Mouse (Mus musculus) stomach, postnatal 0 days (tissue): ENCODE results near the gene Mmp28.

Source experiments
- CTCF ChIP-seq: IDR thresholded peaks from 2 replicates; pipeline ENCODE4 v1.5.1; 2016; ENCODE audit warnings: antibody characterized with exemption, low read depth, mild to moderate bottlenecking, moderate library complexity
- EP300 ChIP-seq: optimal IDR thresholded peaks from 2 replicates; pipeline ENCODE3; 2016; ENCODE audit warnings: antibody characterized with exemption

DNA sequence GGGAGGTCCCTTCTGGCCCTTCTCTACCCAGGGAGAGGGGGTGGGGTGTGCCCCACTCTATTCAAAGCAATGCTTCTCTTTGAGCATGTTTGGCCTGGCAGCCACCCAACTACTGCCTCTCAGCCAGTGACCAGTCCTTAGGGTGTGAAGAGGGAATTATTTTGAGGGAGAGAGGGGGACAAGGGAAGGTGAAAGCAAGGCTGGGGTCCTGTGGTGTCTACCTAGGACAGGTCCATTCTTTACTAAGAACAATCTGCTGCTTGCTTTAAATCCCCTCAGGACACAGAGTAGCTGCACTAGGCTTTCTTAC lies 14.0 kb downstream of the Mmp28 start:
- TF ChIP-seq CTCF = no peak
- TF ChIP-seq EP300 = no peak
